Mouse (Mus musculus) layer of hippocampus, adult 9-11 months (tissue): Measurements from ENCODE around the gene Lzts2.
"Not testable (repeated sequence)": the region's sequence is repeated elsewhere in the genome, so short reads cannot be mapped to it uniquely, and the experiment has no call there.

Source experiments
- DNase-seq: peaks from one replicate; pipeline ENCODE4 v3.0.0; 2022

Gene Lzts2

DNA sequence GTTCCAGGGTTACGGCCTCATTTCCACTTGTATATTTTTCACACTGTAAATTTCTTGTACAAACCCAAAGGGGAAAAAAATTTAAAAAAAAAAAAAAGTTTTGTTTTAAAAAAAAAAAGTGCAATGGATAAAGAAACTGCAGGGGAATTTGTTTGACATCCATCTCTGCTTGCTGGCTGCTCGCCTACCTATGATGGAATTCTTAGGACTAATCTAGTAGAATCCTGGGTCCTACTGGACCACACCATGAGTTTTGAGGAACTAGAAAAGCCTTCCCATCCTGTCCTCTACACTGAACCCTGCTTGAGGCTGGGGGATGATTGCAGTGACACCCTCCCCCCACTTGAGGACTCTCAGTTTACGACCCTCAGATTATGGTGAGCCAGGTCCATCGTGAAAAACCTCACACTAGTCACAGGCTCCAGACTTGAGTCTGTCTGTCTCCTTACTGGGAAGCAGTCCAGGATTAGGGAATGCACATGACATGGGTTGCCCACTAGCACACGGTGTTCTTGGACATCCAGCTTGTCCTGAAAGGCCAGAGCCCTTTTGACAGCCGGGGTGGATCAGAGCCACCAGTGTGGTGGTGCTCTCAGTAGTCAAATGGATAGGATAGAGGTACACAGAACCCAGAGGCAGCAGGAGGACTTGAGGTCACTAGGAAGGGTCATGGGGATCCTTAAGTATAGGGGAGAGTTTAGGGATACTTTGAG lies 12.9 kb downstream of the Lzts2 start:
- DNase-seq: peak; percentile 31

DNA sequence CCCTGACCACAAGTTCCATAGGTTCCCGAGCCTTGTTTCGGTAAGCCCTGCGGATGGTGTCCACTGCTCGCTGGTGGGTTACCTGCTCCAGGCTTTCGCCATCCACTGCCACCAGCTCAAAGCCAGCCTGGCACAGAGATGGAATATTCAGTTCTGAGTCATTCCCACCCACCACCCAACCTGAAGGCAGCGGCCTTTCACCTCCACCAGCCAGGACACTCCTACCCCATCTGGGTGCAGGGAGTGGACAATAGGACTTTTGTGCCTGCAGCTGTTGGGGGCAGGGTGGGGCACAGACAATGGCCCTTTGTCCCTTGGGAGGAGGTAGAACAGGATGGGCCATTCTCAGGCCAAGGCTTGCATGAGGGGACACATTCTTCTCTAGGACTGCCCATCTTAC lies 13.6 kb downstream of the Lzts2 start:
- DNase-seq: peak; percentile 76

DNA sequence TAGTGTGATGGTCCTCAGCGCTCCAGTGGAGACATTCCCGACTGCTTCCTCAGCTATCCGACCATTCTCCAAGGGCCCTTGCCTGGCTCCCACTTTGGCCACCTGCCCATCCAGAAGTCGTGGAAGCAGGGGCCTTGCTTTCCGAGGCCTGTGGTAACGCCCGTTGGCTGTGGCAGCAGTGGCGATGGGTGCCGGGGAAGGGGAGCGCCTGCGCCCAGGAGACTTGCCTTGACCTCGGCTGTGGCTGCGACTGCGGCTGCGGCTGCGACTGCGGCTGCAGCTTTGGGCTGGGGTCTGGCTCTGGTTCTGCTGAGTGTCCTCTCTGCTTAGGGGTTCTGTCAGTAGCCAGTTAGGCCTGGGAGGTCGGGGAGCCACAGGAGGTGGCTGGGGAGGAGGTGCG lies 14.5 kb downstream of the Lzts2 start:
- DNase-seq: no peak

DNA sequence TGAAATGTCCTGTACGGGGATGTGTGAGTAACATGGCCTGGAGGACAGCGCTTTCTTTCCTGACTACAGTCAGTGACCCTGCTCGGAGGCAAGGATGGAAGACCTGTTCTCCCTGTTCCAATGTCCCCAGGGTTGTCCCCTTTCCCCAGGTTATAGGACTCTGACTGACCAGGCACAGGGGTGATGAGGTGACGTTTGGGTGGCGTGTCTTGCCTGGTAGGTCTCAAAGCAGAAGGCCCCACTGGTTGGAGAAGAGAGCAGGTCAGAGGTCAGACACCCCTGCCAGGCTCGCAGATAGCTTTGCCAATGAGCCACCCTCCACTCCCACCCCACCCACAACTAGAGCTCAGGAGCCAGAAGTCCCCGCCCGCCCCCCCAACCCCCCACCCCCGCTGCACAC lies 15.4 kb downstream of the Lzts2 start:
- DNase-seq: no peak

DNA sequence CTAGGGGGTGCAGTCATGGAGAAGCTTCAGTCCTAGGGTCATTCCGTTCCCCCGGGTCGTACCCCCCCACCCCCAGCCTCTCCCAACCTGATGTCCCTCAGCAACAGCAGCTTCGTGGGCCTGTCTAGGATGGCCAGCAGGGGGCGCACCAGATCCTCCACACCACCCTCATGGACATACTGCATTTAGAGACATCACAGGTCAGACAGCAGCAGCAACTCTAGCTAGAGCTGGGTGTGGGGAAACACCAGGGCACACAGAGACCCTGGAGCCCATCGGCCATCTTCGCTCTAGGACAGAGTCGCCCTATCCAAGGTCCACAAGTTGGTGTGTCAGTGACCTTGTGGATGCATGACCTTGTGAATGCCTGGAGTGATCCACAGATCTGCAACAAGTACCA lies 15.9 kb downstream of the Lzts2 start:
- DNase-seq: no peak

DNA sequence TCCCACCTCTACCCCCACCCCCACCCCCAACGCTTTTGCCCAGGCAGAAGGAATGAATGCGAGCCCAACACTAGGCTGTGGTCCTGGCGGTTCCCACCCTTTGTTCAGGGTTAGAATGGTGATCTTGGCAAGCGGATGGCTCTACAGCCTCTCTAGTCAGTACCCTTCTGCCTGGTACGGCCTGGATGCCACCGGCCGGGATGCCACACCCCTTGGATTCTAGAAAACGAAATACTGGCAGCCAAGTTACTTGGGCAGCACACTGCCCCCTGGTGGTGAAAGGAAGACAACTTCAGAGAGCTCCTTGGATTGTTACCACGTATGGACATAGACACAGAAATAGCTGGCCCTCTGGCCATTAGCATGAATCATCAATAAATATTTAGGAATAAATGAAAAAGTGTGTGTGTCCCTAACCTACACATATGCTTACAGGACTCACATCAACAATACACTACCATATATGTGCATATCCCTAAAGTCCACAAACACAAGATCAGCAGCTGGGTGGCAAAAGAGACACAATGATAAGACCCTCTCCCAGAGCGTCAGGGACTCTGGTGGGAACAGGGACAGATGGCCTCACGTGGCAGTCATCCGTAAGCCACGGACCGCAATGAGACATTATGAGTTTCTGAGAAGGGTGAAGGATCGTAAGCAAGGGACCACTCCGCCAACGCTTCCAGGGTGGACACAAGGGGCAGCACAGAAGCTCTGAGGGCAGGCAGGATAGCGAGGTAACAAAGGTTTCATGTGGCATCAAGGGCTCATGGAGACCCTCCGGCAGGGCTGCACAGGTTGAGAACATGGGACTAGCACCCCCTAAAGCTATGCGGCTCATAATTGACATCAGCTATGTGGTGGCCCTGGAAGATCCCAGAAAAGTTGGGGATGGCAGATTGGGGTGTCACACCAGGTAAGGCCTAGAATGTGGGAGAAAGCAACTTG lies 16.8 kb downstream of the Lzts2 start:
- DNase-seq: peak; percentile 90

DNA sequence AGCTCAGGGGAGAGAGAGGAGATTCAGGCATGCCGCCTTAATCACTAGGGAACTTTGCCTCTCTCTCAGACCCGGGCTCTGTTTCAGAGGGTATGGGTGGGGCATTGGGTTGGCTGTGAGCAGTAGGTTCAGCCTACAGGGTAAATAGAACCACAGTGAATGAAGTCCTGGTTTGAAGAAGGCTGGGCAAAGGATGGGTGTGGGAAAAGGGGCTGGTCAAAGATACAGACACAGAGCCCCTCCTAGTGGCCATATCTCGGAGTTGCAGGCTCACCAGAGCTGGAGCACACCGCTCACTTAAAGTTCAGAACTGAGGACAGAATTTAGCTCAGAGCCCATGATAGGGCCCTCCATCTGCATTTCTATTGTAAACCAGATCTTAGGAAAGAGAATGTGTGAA lies 17.6 kb downstream of the Lzts2 start:
- peak; percentile 80 for DNase-seq

DNA sequence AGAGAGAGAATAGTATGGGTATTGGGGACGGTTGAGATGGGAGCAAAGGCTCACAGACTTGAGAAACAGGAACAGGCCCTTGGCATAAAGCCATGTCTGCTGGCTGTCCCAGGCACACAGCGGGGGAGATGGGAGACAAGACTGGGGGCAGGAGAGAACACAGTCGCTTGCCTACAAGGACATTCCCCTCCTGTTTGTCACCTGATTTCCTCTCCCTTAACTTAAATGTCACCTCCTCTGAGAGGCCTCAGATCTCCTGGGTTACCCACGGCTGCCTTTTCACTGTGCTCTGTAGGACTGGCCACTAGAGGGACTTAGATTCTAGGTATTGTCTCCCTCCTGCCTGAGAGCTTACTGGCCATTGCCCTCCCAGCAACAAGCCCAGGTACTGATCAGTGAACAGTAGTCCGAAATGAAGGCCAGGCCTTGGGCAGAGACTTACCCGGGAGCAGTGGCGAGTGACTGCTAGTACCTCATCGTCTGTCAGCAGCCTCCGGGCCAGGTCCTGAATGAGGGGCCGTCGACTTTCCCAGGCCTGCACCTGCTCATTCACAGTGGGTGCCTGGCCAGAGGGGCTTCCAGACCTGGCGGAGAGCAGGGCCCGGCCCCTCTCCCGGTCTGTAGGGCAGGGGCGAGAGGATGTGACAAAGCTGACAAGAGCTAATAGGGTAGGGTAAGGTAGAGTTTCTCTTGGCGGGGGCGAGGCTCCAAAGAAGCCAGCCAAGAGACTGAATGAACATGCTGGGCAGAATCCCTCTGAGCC lies 18.5 kb downstream of the Lzts2 start:
- no peak for DNase-seq

DNA sequence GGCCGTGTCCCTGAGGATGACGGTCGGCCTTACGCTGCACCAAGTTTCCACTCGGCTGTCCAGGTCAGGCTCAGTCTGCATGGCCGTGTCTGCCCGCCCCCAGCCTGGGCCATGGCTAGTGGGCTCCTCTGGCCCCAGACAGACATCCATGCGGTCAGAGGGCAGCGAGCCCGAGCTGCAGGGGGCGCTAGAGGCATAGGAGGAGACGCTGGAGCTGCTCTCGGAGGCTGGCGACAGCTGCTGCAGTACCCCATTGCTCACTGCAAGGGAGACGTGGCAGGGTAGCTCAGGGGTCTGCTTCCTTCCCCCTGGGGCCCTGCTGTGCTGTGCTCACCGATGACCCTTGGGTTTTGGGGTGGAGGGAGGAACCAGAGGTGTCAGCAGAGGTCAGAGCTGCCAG lies 22.7 kb downstream of the Lzts2 start:
- no peak for DNase-seq

DNA sequence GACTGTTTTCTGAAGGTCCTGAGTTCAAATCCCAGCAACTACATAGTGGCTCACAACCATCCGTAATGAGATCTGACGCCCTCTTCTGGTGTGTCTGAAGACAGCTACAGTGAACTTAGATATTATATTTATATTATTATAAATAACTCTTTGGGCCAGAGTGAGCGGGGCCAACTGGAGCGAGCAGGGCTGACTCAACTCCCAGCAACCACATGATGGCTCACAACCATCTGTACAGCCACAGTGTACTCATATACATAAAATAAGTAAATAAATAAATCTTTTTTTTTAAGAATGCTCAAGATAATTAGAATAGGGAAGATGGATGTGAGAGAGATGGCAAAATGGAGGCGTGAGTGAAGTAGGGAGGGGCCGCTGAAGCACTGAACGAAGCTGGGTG lies 24.0 kb downstream of the Lzts2 start:
- not testable (repeated sequence) for DNase-seq

DNA sequence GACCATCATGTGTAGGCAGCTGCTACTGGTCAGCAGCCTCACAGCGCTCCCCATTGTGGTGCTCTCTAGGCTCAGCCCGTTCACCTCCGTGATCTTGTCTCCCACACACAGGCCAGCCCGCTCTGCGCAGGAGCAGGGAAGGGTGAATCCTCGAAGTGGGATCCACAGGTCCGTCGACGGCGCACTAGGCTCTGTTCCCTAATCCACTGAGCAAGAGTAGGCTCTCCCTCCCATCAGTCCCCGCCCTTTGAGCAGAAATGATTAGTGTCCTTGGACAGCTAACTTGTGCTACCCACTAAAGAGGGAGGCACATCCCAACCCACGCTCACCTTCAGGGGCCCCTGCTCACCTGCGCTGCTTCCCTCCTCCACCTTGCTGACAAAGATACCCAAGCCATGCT lies 26.0 kb downstream of the Lzts2 start:
- DNase-seq: no peak

DNA sequence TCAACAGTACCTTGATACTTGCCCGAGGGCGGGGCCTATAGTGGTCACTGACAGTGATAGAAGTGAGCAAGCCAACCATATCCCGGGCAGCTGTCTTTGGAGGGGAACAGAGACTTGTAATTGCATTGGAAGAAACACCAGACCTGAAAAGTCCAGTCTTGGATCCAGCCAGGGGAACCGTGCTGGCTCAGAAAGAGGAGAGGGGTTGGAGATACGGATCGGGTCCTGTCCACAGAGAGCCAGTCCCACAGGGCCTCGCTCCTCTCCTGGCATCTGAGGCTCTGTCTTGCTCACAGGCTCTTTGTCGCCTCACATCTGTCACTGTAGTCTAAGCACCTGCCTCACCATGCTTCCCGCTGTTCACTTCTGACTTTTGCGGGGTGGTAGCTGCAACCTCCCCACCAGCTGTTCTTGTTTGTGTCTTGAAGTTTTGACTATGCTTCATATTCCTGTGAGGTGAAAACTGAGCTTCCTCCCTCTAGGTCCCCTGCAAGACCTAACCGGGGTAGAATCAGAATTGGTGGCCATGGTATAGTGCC lies 30.2 kb downstream of the Lzts2 start:
- no peak for DNase-seq

DNA sequence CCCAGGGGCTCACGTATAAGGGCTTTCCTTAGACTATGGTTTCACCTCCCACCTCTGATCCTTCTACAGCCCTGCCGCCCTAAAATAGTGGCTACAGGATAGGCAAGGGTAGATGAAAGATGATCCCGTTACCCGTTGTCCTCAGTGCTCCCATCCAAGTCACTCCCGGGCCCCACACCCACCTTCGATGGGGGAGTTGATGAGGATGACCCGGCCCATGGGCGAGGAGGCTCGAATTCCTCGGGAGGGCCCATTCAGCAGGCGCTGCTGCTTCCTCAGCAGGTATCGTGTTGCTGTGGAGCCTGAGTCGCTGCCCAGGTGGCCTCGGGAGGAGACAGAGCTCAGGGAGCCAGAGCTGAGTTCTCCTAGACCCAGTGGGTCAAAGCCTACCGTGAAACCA lies 31.0 kb downstream of the Lzts2 start:
- DNase-seq: no peak

DNA sequence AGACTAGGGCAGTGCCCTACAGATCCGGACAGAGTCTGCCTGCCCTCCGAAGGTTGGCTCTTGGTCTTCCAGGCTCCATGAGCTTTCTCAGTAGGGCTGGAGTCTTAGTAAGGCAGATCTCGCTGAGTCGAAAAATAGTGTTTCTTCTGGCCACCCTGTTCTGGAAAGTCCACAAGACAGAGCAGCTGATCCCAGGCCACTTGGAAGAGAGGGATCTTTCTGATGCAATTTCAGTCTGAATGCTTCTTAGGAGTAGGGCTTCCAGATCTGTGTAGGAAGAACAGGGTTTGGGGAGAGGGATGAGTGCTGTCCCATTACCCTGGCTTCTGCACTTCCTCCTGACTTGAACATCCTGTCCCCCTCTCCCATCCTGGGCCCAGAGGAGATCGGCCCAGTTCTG lies 31.4 kb downstream of the Lzts2 start, which contains the start of gene Pdzd7:
Pdzd7 (minus strand) TSS at position 67 of the 400 bp plus-strand sequence.
- DNase-seq: no peak

DNA sequence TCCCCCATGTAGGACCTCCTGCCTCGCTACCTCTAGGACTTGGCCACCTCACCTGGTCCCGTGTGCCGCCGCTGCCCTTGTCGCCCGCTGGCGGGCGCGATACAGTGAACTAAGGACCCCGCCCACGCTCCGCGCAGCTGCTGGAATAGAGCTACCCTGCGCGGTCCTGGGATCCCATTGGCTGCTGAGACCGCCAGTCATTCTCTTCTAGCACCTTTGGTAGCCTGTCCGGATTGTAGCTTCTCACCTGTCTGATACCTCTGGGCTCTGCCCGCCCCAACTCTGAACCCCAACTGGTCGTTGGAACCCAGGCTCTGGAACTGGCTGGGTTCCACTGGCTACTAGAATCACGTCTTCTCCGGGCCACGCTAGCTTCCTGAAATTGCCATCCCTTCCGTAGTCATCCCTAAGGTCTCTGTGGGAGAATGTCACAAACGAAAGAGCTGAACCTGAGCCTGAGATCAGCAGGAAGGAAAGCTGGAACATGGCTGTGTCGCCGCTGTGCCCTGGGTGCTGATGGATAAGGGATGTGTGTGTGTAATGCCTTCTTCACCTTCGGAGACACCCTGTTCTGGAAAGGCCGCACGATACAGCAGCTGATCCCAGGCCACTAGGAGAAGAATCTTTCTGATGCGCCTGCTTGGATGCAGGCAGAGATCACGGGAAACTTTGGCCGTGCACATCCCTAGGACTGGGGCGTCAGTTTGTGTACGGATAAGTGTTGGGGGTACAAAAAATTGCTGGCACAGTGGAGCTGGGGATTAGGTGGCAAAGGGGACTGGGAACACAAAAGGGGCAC lies 32.5 kb downstream of the Lzts2 start:
- DNase-seq: peak; percentile 89

DNA sequence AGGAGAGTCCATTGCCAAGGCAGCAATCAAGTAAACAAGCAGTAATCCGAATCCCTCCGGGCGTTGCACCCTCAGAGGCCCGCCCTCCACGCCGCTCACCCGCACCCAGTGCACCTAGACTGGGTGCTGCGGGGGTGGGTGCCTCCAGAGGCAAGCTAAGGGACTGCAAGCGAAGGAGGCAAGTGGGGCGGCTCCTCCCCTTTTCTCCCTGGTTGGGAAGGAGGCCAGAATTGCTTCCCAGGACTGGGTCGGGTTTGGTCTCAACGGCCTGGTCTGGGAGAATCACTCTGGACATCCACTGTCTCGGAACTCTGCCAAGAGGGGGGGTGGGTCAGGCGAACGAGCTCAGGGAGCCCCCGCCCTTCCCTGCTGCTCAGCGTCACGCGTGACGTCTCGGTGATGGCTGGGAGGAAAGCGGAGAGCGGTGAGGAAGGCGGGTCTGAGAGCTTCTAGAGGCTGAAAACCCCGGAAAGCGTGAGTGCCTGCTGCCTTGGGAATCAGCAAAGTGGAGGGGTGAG lies 33.3 kb downstream of the Lzts2 start, which contains the start of gene Sfxn3:
Sfxn3 (plus strand) TSS at position 87 of the 518 bp plus-strand sequence.
- DNase-seq: peak; percentile 94

DNA sequence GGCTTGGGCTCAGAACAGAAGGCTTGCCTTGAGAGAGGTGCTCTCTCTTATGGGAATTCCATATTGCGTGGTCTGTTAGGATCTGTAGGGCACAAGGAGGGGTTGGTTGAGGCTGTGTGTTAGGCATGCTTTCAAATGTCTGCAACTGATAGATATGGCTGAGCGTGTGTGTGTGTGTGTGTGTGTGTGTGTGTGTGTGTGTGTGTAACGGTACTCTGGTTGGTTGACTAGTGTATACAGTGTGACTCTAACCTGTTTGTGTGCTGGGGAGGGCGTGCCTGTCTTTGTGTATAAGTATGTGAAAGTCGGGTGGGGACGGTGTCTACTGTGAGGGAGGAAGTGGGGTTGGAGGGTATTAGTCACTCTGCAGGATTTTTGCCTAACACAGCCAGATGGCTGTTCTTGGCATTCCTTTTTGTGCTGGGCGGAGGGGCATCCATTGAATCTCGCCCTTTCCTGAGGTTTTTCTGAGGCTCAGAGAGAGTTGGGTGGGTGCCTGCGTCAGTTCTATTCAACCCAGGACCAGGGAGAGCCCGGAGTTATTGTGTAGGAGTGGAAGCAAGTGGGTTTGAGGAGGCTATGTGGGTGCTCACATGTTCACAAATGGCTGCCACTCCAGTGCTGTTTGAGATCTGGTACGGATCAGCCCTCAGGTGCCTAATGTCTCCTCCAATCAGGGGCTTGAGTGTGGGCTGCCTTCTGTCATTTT lies 33.9 kb downstream of the Lzts2 start:
- DNase-seq: peak; percentile 92

DNA sequence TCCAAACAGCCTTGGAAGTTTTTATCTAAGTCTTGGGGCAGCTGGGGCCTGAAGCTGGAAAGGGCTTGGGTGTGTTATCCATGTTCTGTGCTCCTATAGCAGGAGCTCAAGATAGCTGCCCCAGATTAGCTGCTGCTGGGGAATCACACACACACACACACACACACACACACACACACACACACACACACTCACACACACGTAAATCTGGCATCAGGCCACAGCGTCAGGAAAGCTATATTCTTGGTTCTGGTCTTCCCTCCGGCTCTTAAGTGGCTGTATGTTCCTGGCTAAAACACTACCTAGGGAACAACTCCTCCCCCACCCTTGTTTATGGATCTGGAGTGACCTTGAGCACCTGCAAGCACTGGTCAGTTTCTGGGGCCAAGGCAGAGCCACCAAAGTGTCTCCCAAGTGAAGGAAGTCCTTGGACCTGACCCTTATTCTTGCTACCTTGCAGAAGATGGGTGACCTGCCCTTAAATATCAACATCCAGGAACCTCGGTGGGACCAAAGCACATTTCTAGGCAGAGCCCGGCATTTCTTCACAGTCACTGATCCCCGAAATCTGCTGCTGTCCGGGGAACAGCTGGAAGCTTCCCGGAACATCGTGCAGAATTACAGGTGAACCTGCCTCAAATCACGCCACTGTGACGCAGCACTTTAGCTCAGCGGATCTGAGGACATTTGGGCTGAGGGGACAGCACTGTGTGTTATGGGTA lies 34.6 kb downstream of the Lzts2 start:
- DNase-seq: no peak

DNA sequence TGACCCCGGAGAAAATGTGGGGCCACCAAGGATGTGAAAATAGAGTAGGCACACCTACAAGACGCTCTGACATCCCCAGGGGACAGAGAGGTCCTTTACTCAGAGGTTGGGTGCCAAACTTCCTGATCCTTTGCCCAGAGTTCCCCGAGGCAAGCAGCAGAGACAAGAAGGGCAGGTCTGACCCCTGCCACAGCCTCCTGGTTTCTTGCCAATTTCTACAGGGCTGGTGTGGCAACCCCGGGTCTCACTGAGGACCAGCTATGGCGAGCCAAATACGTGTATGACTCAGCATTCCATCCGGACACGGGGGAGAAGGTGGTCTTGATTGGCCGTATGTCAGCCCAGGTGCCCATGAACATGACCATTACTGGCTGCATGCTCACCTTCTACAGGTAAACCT lies 35.3 kb downstream of the Lzts2 start:
- DNase-seq: no peak

DNA sequence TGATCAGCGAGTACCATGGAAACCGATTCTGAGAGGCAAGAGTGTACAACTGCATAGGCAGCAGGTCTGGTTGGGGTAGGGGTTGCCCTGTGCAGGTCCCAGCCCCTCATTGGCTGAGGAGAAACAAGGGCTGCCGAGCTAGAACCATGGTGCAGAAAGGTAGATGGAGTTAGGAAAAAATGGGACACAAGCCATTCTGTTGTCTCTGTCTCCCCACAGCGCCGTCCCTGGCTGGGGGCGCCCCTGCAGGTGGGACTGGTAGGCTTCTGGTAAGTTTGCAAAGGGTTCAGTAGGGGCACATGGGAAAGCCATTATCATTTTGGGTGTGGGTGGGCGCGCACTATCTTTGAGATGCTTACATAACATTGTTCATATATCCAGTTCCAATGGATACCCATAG lies 39.2 kb downstream of the Lzts2 start:
- DNase-seq: no peak
